Mouse (Mus musculus): Measurements from ENCODE around the gene Gcsh.

- TF ChIP-seq POLR2A (IDR thresholded peaks at IDR 0.05; ENCODE audit: insufficient read length, low read depth) (no peak), USF1 (IDR thresholded peaks at IDR 0.05; ENCODE audit: low read depth) (no peak)
These were observed 2.1 kb downstream of the Gcsh start for GRCm38 (mm10) chr8:116991241-116991640.

Measured in myocyte (in vitro differentiated cells).